Mouse (Mus musculus): ENCODE measurements around the gene U2af1. TPM values are rescaled to one million over a fixed set of nuclear protein-coding genes. Genes with fewer than 3 reads are reported as not detected.
"Not testable (repeated sequence)": the region's sequence is repeated elsewhere in the genome, so short reads cannot be mapped to it uniquely, and the experiment has no call there.

U2af1 gene
- 187 and 204 TPM in 2 replicates for polyA plus RNA-seq (2015; fragmentation: Nextera tagmentation; extraction: Ambion mirVana)

- Histone ChIP-seq H3K9me3 (replicated peaks; ENCODE audit: control insufficient read depth, low read length) (no peaks in the 10 kb centered on the region), H3K4me2 (ENCODE audit: low read depth, low read length) (peak within 1 kb of the TSS; percentile 97), H3K27ac (ENCODE audit: low read length) (peak within 1 kb of the TSS; percentile 85), H3K36me3 (ENCODE audit: control insufficient read depth, insufficient read depth) (peaks cover 12% of the 10 kb centered on the region), H3K9ac (ENCODE audit: low read length) (peak within 1 kb of the TSS; percentile 98), H3K4me3 (ENCODE audit: low read length) (peak within 1 kb of the TSS; percentile 97), H3K4me1 (ENCODE audit: control insufficient read depth, insufficient read depth, low read length) (peaks cover 18% of the 10 kb centered on the region), H3K27me3 (ENCODE audit: control insufficient read depth, insufficient read depth, low read length) (no peaks in the 10 kb centered on the region; the same call in 1 of the 2 replicates)
- ATAC-seq (replicated peaks; ENCODE audit: extremely low read depth, insufficient read depth, low FRiP score) = peak; percentile 100
- under 1% methylated on average over 77 of the region's 77 CpGs for WGBS
Observed at GRCm38 (mm10) chr17:31658468-31659185, at the start of gene U2af1. U2af1 (minus strand) TSS chr17:31658892.

- Histone ChIP-seq H3K27me3 (ENCODE audit: control insufficient read depth, insufficient read depth, low read length) (no peaks in the 10 kb centered on the region), H3K9me3 (replicated peaks; ENCODE audit: control insufficient read depth, low read length) (no peaks in the 10 kb centered on the region)
- 72% methylated on average over 20 of the region's 20 CpGs for WGBS
Observed at GRCm38 (mm10) chr17:31705271-31706020, 46.8 kb upstream of the U2af1 start.

DNA sequence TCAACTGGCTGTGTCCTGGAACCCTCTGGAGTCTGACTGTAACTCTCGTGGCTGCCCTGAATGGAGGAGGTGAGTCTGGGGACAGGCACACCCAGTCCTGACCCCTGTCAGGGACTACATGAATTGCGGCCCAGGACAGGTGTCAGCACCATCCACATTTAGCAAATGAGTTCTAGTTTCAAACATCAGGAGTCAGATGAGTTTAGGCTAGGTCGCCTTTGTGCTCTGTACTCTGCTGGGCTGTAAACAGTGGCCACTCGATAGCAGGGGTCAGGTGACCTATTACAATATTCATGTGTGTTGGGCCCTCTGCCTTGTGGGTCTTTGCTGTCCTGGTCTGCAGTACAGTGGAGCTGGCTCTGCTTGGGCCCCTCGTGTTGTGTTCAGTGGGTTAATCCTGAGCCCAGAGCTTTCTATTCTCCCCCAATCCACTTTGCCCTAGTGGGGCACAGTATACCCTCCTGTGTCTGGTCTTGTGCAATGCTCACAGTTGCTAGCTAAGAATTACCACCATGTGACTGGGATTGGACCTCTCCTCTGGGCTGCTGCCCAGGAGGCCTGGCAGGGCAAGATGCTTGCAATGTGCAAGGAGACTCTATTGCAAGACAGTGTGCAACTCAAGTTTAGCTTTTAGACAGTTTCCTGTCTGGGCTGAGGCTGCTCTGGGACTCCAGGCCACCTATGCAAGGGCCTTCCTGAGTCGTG lies 44.7 kb upstream of the U2af1 start:
- Histone ChIP-seq H3K36me3 (ENCODE audit: control insufficient read depth, insufficient read depth) (no peaks in the 10 kb centered on the region), H3K27ac (ENCODE audit: low read length) (no peak overlapping the region), H3K9me3 (replicated peaks; ENCODE audit: control insufficient read depth, low read length) (no peaks in the 10 kb centered on the region), H3K9ac (ENCODE audit: low read length) (no peak overlapping the region), H3K4me2 (ENCODE audit: low read depth, low read length) (no peak overlapping the region), H3K27me3 (ENCODE audit: control insufficient read depth, insufficient read depth, low read length) (no peaks in the 10 kb centered on the region), H3K4me1 (ENCODE audit: control insufficient read depth, insufficient read depth, low read length) (peaks cover 4% of the 10 kb centered on the region; the same call in 1 of the 2 replicates), H3K4me3 (ENCODE audit: low read length) (no peak overlapping the region)
- 61% methylated on average over 6 of the region's 6 CpGs for WGBS
- no peak for ATAC-seq (replicated peaks; ENCODE audit: extremely low read depth, insufficient read depth, low FRiP score)

More at GRCm38 (mm10) chr17:31705271-31706020, 46.8 kb upstream of the U2af1 start:
- Histone ChIP-seq H3K4me1 (ENCODE audit: control insufficient read depth, insufficient read depth, low read length) (peaks cover 4% of the 10 kb centered on the region; the same call in 1 of the 2 replicates), H3K27ac (ENCODE audit: low read length) (no peak overlapping the region), H3K4me3 (ENCODE audit: low read length) (no peak overlapping the region), H3K4me2 (ENCODE audit: low read depth, low read length) (no peak overlapping the region), H3K36me3 (ENCODE audit: control insufficient read depth, insufficient read depth) (no peaks in the 10 kb centered on the region), H3K9ac (ENCODE audit: low read length) (no peak overlapping the region)
- no peak for ATAC-seq (replicated peaks; ENCODE audit: extremely low read depth, insufficient read depth, low FRiP score)

DNA sequence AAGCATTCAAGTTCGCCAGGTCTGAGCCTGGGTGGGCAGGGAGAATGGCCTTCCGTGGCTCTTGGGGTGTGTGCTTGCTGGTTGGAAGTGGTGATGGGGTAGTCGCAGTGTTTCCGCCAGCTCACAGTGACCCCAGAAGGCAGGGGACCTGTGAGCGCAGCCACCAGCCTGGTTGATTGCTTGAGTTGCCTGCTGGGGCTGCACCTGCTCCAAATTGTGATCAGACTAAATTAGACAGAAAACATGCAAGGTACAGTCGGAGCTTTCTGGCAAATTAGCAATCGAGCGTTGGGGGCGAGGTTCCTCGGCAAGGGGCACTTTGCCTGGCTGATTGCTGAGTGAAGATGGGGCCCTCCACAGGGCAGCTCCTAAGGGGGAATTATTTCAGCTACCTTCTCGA lies 39.7 kb upstream of the U2af1 start:
- no peak overlapping the region for H3K4me2 ChIP-seq (ENCODE audit: low read depth, low read length)
- no peak overlapping the region for H3K27ac ChIP-seq (ENCODE audit: low read length)
- no peak for ATAC-seq (replicated peaks; ENCODE audit: extremely low read depth, insufficient read depth, low FRiP score)
- WGBS = 71% methylated on average over 11 of the region's 11 CpGs
- no peaks in the 10 kb centered on the region for H3K36me3 ChIP-seq (ENCODE audit: control insufficient read depth, insufficient read depth)
- H3K4me3 ChIP-seq (ENCODE audit: low read length) = no peak overlapping the region
- H3K9me3 ChIP-seq (replicated peaks; ENCODE audit: control insufficient read depth, low read length) = no peaks in the 10 kb centered on the region
- no peak overlapping the region for H3K9ac ChIP-seq (ENCODE audit: low read length)
- no peaks in the 10 kb centered on the region for H3K27me3 ChIP-seq (ENCODE audit: control insufficient read depth, insufficient read depth, low read length)
- H3K4me1 ChIP-seq (ENCODE audit: control insufficient read depth, insufficient read depth, low read length) = peaks cover 7% of the 10 kb centered on the region

GRCm38 (mm10) chr17:31695356-31695755 lies 36.7 kb upstream of the U2af1 start:
- not testable (repeated sequence) for H3K27me3 ChIP-seq (ENCODE audit: control insufficient read depth, insufficient read depth, low read length); H3K9ac ChIP-seq (ENCODE audit: low read length); H3K4me2 ChIP-seq (ENCODE audit: low read depth, low read length); H3K36me3 ChIP-seq (ENCODE audit: control insufficient read depth, insufficient read depth); H3K4me3 ChIP-seq (ENCODE audit: low read length); H3K27ac ChIP-seq (ENCODE audit: low read length); H3K9me3 ChIP-seq (replicated peaks; ENCODE audit: control insufficient read depth, low read length); ATAC-seq (replicated peaks; ENCODE audit: extremely low read depth, insufficient read depth, low FRiP score)
- 88% methylated on average over 6 of the region's 7 CpGs for WGBS
- peaks cover 11% of the 10 kb centered on the region for H3K4me1 ChIP-seq (ENCODE audit: control insufficient read depth, insufficient read depth, low read length)

GRCm38 (mm10) chr17:31694949-31695348 lies 36.3 kb upstream of the U2af1 start:
- Histone ChIP-seq H3K4me3 (ENCODE audit: low read length) (no peak overlapping the region), H3K9ac (ENCODE audit: low read length) (no peak overlapping the region), H3K27ac (ENCODE audit: low read length) (no peak overlapping the region), H3K4me1 (ENCODE audit: control insufficient read depth, insufficient read depth, low read length) (peaks cover 11% of the 10 kb centered on the region), H3K4me2 (ENCODE audit: low read depth, low read length) (no peak overlapping the region), H3K27me3 (ENCODE audit: control insufficient read depth, insufficient read depth, low read length) (no peaks in the 10 kb centered on the region), H3K36me3 (ENCODE audit: control insufficient read depth, insufficient read depth) (no peaks in the 10 kb centered on the region), H3K9me3 (replicated peaks; ENCODE audit: control insufficient read depth, low read length) (no peaks in the 10 kb centered on the region)
- no peak for ATAC-seq (replicated peaks; ENCODE audit: extremely low read depth, insufficient read depth, low FRiP score)
- 94% methylated on average over 1 of the region's 1 CpGs for WGBS

GRCm38 (mm10) chr17:31694023-31694376 lies 35.3 kb upstream of the U2af1 start:
- no peaks in the 10 kb centered on the region for H3K9me3 ChIP-seq (replicated peaks; ENCODE audit: control insufficient read depth, low read length)

GRCm38 (mm10) chr17:31693330-31694022 lies 34.8 kb upstream of the U2af1 start:
- H3K4me3 ChIP-seq (ENCODE audit: low read length) = 0 out of 2 replicates have a peak overlapping the region, but pooled peaks have one; percentile 9

More at GRCm38 (mm10) chr17:31694023-31694376, 35.3 kb upstream of the U2af1 start:
- H3K27ac ChIP-seq (ENCODE audit: low read length) = no peak overlapping the region
- H3K4me1 ChIP-seq (ENCODE audit: control insufficient read depth, insufficient read depth, low read length) = peaks cover 11% of the 10 kb centered on the region
- H3K4me2 ChIP-seq (ENCODE audit: low read depth, low read length) = no peak overlapping the region
- ATAC-seq (replicated peaks; ENCODE audit: extremely low read depth, insufficient read depth, low FRiP score) = no peak
- no peak overlapping the region for H3K4me3 ChIP-seq (ENCODE audit: low read length)
- H3K9ac ChIP-seq (ENCODE audit: low read length) = no peak overlapping the region
- no peaks in the 10 kb centered on the region for H3K27me3 ChIP-seq (ENCODE audit: control insufficient read depth, insufficient read depth, low read length)
- H3K36me3 ChIP-seq (ENCODE audit: control insufficient read depth, insufficient read depth) = no peaks in the 10 kb centered on the region
- WGBS = 64% methylated on average over 7 of the region's 7 CpGs

More at GRCm38 (mm10) chr17:31693330-31694022, 34.8 kb upstream of the U2af1 start:
- Histone ChIP-seq H3K9ac (ENCODE audit: low read length) (no peak overlapping the region; the same call in 1 of the 2 replicates), H3K27ac (ENCODE audit: low read length) (no peak overlapping the region), H3K4me2 (ENCODE audit: low read depth, low read length) (peak overlapping the region; percentile 54), H3K4me1 (ENCODE audit: control insufficient read depth, insufficient read depth, low read length) (peaks cover 11% of the 10 kb centered on the region), H3K27me3 (ENCODE audit: control insufficient read depth, insufficient read depth, low read length) (no peaks in the 10 kb centered on the region), H3K36me3 (ENCODE audit: control insufficient read depth, insufficient read depth) (no peaks in the 10 kb centered on the region), H3K9me3 (replicated peaks; ENCODE audit: control insufficient read depth, low read length) (no peaks in the 10 kb centered on the region)
- ATAC-seq (replicated peaks; ENCODE audit: extremely low read depth, insufficient read depth, low FRiP score) = peak; percentile 55
- WGBS = 3% methylated on average over 20 of the region's 20 CpGs
